Mouse (Mus musculus) mouse embryonic stem cell (cell line): ENCODE measurements at regions not wholly inside any gene's neighbourhood (a gene's known extent, or its start where the extent isn't known, plus 50 kb on each side); places are given as distances from the start of the nearest gene placed in this dataset.

ENCODE experiments used
- in situ Hi-C, 2 experiments: fragments of 300-500 bp; cut with MboI; formaldehyde crosslinking; loops; 1 replicate in 1 of 2; 3 replicates in 1 of 2; pipeline ENCODE4 v1.14.3; 2019 to 2020; ENCODE audit warnings: low sequenced_read_pairs in 2 of 2, low pct_unique_long_range_greater_than_20kb in 1 of 2, mixed read lengths in 1 of 2; ENCODE audit not compliant: unreplicated experiment in 1 of 2

- in situ Hi-C loops: loop anchor here (10.0 to 25.0 kb wide), 3 partner anchors 313 to 463 kb away; no protein-coding TSS in a partner anchor
Measured at GRCm38 (mm10) chr3:35099876-35100420, 449.7 kb downstream of the Sox2 start.

GRCm38 (mm10) chr3:35101286-35101685 is 451.1 kb downstream of the Sox2 start:
- in situ Hi-C loops: loop anchor here (25.0 kb wide), 1 partner anchor 464 kb away; no protein-coding TSS in a partner anchor

GRCm38 (mm10) chr3:35101951-35102350 is 451.7 kb downstream of the Sox2 start:
- in situ Hi-C loops: loop anchor here (25.0 kb wide), 1 partner anchor 465 kb away; no protein-coding TSS in a partner anchor

- in situ Hi-C loops: loop anchor here (25.0 kb wide), 1 partner anchor 466 kb away; no protein-coding TSS in a partner anchor
Measured at GRCm38 (mm10) chr3:35102715-35103591, 452.7 kb downstream of the Sox2 start.

- in situ Hi-C loops: loop anchor here (25.0 kb wide), 1 partner anchor 468 kb away; no protein-coding TSS in a partner anchor
Measured at GRCm38 (mm10) chr3:35104884-35105283, 454.7 kb downstream of the Sox2 start.

- in situ Hi-C loops: loop anchor here (25.0 kb wide), 1 partner anchor 469 kb away; no protein-coding TSS in a partner anchor
Measured at GRCm38 (mm10) chr3:35106097-35106496, 455.9 kb downstream of the Sox2 start.

- in situ Hi-C loops: no loop called here
Measured at GRCm38 (mm10) chr3:35133477-35133876, 483.3 kb downstream of the Sox2 start.

GRCm38 (mm10) chr3:35141500-35142220 is 491.5 kb downstream of the Sox2 start:
- in situ Hi-C loops: no loop called here

- in situ Hi-C loops: no loop called here
Measured at GRCm38 (mm10) chr3:35142683-35143082, 492.5 kb downstream of the Sox2 start.

GRCm38 (mm10) chr3:35145569-35145968 is 495.4 kb downstream of the Sox2 start:
- in situ Hi-C loops: no loop called here

- in situ Hi-C loops: no loop called here
Measured at GRCm38 (mm10) chr3:35146681-35147080, 496.5 kb downstream of the Sox2 start.

GRCm38 (mm10) chr3:35149251-35149691 is 499.1 kb downstream of the Sox2 start:
- in situ Hi-C loops: no loop called here

GRCm38 (mm10) chr3:35152191-35152590 is 502.0 kb downstream of the Sox2 start:
- in situ Hi-C loops: no loop called here

- in situ Hi-C loops: no loop called here
Measured at GRCm38 (mm10) chr3:35154266-35154665, 504.1 kb downstream of the Sox2 start.

- in situ Hi-C loops: no loop called here
Measured at GRCm38 (mm10) chr3:35168676-35169075, 518.5 kb downstream of the Sox2 start.

- in situ Hi-C loops: no loop called here
Measured at GRCm38 (mm10) chr3:35178759-35179440, 528.7 kb downstream of the Sox2 start.

- in situ Hi-C loops: no loop called here
Measured at GRCm38 (mm10) chr3:35208526-35208925, 545.4 kb upstream of the Atp11b start.

- in situ Hi-C loops: no loop called here
Measured at GRCm38 (mm10) chr3:35219394-35219793, 534.5 kb upstream of the Atp11b start.
